Mouse (Mus musculus): Measurements from ENCODE around the gene Gm17324.
"Not testable (repeated sequence)": the region's sequence is repeated elsewhere in the genome, so short reads cannot be mapped to it uniquely, and the experiment has no call there.

Gm17324 gene

GRCm38 (mm10) chr9:78447973-78448873, at the start of gene Gm17324, which contains the start of gene Mto1:
Gene Gm17324 (minus strand): TSS chr9:78448786.
Gene Mto1 (plus strand): TSS chr9:78448208.
- in situ Hi-C loops (cut with MboI; ENCODE audit: low pct_unique_long_range_greater_than_20kb in 1 of 2, low sequenced_read_pairs in 2 of 2, unreplicated experiment in 1 of 2): no loop called here

DNA sequence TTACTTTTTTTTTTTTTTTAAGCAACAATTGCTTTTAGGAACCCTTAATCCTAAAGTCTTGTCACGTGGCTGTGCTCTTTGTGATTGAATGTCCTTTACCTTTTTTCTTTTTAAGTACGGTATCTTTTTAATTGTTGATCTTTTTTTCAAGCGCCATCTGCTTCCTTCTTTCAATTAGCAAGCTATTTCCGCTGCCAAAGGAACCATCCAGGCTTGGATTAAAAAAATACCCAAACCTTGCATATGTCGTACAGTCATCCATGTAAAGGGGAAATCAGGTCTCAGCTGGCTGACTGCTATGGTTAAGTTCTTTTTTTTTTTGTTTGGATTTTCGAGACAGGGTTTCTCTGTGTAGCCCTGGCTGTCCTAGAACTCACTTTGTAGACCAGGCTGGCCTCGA, 44.6 kb upstream of the Gm17324 start:
- in situ Hi-C loops (cut with MboI; ENCODE audit: low pct_unique_long_range_greater_than_20kb in 1 of 2, low sequenced_read_pairs in 2 of 2, unreplicated experiment in 1 of 2): no loop called here

DNA sequence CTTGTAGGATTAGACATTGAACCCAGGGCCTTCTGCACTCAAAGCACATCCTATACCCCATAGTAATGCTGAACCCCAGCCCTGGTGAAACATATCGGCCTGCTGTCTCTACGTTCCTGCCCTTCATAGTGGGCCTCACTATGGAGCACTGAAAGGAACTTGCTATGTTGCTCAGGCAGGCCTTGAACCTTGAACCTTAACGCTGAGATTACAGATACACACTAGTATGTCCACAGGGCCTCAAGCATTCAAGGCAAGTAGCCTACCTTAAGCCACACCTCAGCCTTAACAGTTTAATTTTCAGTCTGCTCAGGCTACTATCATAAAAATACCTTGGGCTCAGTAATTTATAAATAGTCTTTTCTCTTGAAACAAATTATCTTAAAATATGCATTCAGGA, 43.7 kb upstream of the Gm17324 start:
- in situ Hi-C loops (cut with MboI; ENCODE audit: low pct_unique_long_range_greater_than_20kb in 1 of 2, low sequenced_read_pairs in 2 of 2, unreplicated experiment in 1 of 2): no loop called here

DNA sequence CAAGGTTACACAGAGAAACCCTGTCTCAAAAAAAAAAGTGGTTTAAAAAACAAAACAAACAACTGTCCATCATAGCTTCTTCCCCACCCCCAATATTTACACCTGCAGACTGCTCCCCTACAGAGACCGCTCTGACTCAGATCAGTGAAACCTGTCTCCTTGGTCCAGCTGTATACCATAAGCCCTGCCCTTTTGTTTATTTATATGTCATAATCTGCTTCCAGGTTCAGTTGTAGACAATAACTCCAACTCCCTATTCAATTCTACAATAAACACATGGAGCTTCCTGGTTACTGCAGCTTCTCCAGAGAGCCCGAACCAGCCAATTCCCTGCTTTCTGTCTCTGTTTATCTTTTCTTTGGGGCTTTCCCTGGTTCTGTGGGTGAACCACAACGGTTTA, 42.6 kb upstream of the Gm17324 start:
- in situ Hi-C loops (cut with MboI; ENCODE audit: low pct_unique_long_range_greater_than_20kb in 1 of 2, low sequenced_read_pairs in 2 of 2, unreplicated experiment in 1 of 2): no loop called here

GRCm38 (mm10) chr9:78488890-78489420, 40.4 kb upstream of the Gm17324 start, which contains the start of gene Eef1a1:
Gene Eef1a1 (minus strand): TSS chr9:78489151.
- in situ Hi-C loops (cut with MboI; ENCODE audit: low pct_unique_long_range_greater_than_20kb in 1 of 2, low sequenced_read_pairs in 2 of 2, unreplicated experiment in 1 of 2): no loop called here

- in situ Hi-C loops (cut with MboI; ENCODE audit: low pct_unique_long_range_greater_than_20kb in 1 of 2, low sequenced_read_pairs in 2 of 2, unreplicated experiment in 1 of 2): not testable (repeated sequence)
These were observed 39.4 kb upstream of the Gm17324 start for GRCm38 (mm10) chr9:78488021-78488420.

- in situ Hi-C loops (cut with MboI; ENCODE audit: low pct_unique_long_range_greater_than_20kb in 1 of 2, low sequenced_read_pairs in 2 of 2, unreplicated experiment in 1 of 2): loop anchor here in 1 of 2 experiments (5.0 kb wide), 1 partner anchor 33 kb away; no protein-coding TSS in a partner anchor
These were observed 36.1 kb upstream of the Gm17324 start for GRCm38 (mm10) chr9:78484660-78485059.

DNA sequence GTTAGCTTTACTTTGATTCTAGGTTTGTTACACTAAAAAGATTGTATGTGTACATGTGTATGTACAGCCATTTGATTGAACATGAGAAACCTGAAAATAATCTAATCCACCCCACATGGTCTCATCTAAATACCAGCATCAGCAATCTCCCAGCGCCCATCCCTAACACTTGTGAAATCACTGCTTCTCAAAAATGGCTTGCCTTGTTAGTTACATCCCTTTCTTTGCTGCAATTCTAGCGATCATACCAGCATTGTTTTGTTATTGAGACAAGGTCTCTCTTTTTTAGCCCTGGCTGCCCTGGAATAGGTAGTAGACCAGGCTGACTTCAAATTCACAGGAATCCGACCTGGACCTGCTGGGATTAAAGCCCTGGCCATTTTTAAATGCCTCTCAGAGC, 33.8 kb upstream of the Gm17324 start:
- in situ Hi-C loops (cut with MboI; ENCODE audit: low pct_unique_long_range_greater_than_20kb in 1 of 2, low sequenced_read_pairs in 2 of 2, unreplicated experiment in 1 of 2): loop anchor here in 1 of 2 experiments (5.0 kb wide), 1 partner anchor 35 kb away; no protein-coding TSS in a partner anchor

DNA sequence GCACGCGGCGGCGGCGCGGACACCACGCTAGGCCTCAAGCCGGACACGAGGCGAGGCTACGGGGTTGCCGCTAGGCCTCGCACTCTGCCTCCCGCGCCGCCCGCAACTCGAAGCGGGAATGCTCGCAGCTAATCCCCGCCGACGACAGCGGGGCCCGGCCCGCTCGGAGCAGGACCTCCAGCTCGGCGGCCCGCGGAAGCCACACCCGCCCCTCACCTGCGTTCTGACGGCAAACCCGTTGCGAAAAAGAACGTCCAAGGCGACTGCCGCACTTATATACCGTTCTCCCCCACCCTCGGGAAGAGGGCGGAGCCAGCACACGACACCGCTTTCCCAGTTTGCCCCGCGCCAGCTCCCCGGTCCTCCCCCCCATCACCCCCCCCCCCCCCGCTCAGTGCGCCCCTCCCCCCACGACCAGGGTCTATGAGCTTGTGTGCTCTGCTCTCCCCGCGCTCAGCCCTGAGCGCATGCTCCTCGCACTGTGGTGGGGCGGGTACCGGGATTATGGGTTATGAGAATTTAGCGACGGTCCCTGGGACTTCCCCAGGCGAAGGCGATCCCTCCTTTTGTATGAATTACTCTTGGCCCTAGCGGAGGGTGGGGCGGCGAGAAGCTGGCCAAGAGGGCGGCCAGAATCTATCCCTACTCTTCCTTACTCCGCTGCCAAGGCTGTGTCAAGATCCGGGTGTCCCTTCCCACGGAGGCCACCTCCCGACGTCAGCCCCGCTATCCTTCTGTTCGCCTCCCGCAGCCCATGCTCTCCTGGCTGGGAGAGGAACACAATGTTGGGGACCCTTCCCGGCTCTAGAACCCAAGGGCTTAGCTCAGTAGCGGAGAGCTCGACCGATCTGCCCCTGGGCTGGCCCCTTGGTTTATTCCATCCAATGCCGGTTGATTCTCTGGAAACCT, 33.1 kb upstream of the Gm17324 start:
- in situ Hi-C loops (cut with MboI; ENCODE audit: low pct_unique_long_range_greater_than_20kb in 1 of 2, low sequenced_read_pairs in 2 of 2, unreplicated experiment in 1 of 2): loop anchor here in 1 of 2 experiments (5.0 kb wide), 1 partner anchor 36 kb away; no protein-coding TSS in a partner anchor

- in situ Hi-C loops (cut with MboI; ENCODE audit: low pct_unique_long_range_greater_than_20kb in 1 of 2, low sequenced_read_pairs in 2 of 2, unreplicated experiment in 1 of 2): loop anchor here in 1 of 2 experiments (5.0 kb wide), 1 partner anchor 36 kb away; no protein-coding TSS in a partner anchor
These were observed 32.2 kb upstream of the Gm17324 start for GRCm38 (mm10) chr9:78480706-78481358.

DNA sequence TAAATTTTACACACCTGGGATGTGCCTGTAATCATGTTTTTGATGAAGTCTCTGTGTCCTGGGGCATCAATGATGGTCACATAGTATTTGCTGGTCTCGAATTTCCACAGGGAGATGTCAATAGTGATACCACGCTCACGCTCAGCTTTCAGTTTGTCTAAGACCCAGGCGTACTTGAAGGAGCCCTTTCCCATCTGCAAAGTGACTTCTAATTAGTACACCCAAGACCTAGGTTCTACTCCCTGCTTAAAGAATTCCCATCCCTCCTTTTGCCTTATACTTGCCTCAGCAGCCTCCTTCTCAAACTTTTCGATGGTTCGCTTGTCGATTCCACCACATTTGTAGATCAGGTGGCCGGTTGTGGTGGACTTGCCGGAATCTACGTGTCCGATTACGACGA, 31.6 kb upstream of the Gm17324 start:
- in situ Hi-C loops (cut with MboI; ENCODE audit: low pct_unique_long_range_greater_than_20kb in 1 of 2, low sequenced_read_pairs in 2 of 2, unreplicated experiment in 1 of 2): loop anchor here in 1 of 2 experiments (5.0 kb wide), 1 partner anchor 37 kb away; no protein-coding TSS in a partner anchor

- in situ Hi-C loops (cut with MboI; ENCODE audit: low pct_unique_long_range_greater_than_20kb in 1 of 2, low sequenced_read_pairs in 2 of 2, unreplicated experiment in 1 of 2): not testable (repeated sequence)
These were observed 30.7 kb upstream of the Gm17324 start for GRCm38 (mm10) chr9:78479308-78479707.

- in situ Hi-C loops (cut with MboI; ENCODE audit: low pct_unique_long_range_greater_than_20kb in 1 of 2, low sequenced_read_pairs in 2 of 2, unreplicated experiment in 1 of 2): not testable (repeated sequence)
These were observed 29.5 kb upstream of the Gm17324 start for GRCm38 (mm10) chr9:78478009-78478605.

DNA sequence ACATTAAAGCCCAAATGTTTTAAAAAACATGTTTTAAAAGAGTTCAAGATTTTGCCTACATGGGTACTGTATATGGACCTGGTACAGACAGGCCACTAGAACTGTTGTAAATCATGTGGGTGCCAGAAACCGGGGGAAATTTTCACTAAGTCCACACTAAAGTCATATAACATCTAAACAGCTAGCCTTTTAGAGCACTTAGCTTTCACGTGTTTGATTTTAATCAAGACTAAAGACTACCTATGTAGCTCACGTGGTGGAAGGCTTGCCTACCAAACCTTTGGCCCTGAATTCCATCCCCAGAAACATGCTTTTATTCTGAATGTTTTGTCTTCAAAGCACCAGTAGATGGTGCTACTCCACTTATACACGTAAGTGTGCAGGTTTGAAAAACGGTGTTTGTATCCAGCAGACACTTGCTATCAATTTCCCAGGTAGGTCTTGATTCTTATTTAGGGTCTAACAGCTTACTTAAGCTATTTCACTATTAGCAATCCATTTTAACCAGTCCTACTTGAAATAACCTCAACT, 28.5 kb upstream of the Gm17324 start:
- in situ Hi-C loops (cut with MboI; ENCODE audit: low pct_unique_long_range_greater_than_20kb in 1 of 2, low sequenced_read_pairs in 2 of 2, unreplicated experiment in 1 of 2): no loop called here

GRCm38 (mm10) chr9:78476531-78477020, 28.0 kb upstream of the Gm17324 start:
- in situ Hi-C loops (cut with MboI; ENCODE audit: low pct_unique_long_range_greater_than_20kb in 1 of 2, low sequenced_read_pairs in 2 of 2, unreplicated experiment in 1 of 2): no loop called here

- in situ Hi-C loops (cut with MboI; ENCODE audit: low pct_unique_long_range_greater_than_20kb in 1 of 2, low sequenced_read_pairs in 2 of 2, unreplicated experiment in 1 of 2): no loop called here
These were observed 27.3 kb upstream of the Gm17324 start for GRCm38 (mm10) chr9:78475873-78476272.

DNA sequence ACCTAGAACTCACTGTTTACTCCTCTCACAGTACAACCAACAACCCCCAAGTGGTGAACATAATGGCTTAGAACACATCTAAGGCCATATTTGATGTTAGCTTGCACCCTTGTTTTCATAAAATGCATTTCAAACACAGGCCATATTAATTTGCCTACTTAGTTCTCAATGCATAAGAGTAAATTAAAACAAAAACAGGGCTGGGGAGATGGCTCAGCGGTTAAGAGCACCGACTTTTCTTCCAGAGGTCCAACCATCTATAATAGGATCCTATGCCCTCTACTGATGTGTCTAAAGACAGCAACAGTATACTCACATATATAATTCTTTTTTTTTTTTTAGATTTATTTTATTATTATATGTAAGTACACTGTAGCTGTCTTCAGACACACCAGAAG, 26.8 kb upstream of the Gm17324 start:
- in situ Hi-C loops (cut with MboI; ENCODE audit: low pct_unique_long_range_greater_than_20kb in 1 of 2, low sequenced_read_pairs in 2 of 2, unreplicated experiment in 1 of 2): no loop called here
